Mouse (Mus musculus) spleen, adult 2 months (tissue): ENCODE results near the gene D17Wsu92e.

Experiments
- CTCF ChIP-seq: fragments of 200-500 bp; IDR thresholded peaks from 2 replicates; pipeline ENCODE4 v1.5.1; 2011; ENCODE audit warnings: mild to moderate bottlenecking, inconsistent platforms; ENCODE audit not compliant: insufficient read depth, insufficient read length, insufficient replicate concordance; ENCODE audit errors: extremely low read depth
- POLR2A ChIP-seq: fragments of 200-500 bp; IDR thresholded peaks from 2 replicates; pipeline ENCODE4 v1.6.1; 2011; ENCODE audit warnings: low read depth, low read length, inconsistent platforms

GRCm38 (mm10) chr17:27726527-27726926, 93.9 kb downstream of the D17Wsu92e start:
- TF ChIP-seq POLR2A (no peak), CTCF (no peak)
